Mouse (Mus musculus) c-Kit-negative CD71-positive TER-119-positive erythroid progenitor cells, embryonic 14.5 days (primary cell): ENCODE measurements at regions not wholly inside any gene's neighbourhood (a gene's known extent, or its start where the extent isn't known, plus 50 kb on each side); places are given as distances from the start of the nearest gene placed in this dataset.
"Not testable (repeated sequence)": the region's sequence is repeated elsewhere in the genome, so short reads cannot be mapped to it uniquely, and the experiment has no call there.

Source experiments
- DNase-seq: peaks from one replicate; pipeline ENCODE4 v3.0.0-alpha.2; 2013; ENCODE audit warnings: low read depth, low spot score

DNA sequence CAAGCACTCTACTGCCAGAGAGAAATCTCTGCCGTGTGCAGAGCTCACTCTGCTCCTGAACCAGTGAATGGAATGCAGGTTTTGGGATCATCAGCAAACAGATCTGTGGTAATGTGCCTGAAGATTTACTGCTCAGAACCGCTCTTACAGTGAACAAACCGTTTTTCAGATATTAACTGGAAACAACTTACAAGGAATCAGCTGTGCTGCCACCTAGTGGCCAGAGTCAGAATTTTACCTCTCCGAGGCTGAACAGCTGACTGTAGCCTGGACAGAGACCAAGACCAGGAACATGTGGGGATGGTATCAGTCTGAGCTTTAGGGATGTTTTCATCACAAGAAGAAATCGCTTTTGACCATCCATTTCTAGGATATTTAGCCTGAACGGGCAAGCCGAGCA, 65.3 kb downstream of the Gm15023 start:
- not testable (repeated sequence) for DNase-seq

DNA sequence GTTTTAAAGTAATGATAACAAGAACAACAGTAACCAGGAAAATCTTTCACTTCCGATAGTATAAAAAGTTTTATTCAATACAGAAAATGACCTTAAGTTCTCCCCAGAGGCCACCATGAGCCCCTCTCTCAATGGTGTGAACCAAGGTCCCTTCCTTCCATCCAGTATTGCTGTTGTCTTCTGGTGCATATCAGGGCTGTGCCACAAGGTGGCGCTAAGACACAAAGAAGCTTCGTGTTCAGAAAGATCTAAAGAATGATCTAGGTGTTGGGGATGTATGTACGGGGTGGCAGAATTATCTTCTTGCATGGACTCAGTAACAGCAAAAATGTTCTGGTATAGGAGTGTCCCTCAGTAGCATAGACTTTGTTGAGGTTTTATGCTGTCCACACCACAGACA, 66.6 kb downstream of the Gm15023 start:
- DNase-seq, result not testable (repeated sequence)

DNA sequence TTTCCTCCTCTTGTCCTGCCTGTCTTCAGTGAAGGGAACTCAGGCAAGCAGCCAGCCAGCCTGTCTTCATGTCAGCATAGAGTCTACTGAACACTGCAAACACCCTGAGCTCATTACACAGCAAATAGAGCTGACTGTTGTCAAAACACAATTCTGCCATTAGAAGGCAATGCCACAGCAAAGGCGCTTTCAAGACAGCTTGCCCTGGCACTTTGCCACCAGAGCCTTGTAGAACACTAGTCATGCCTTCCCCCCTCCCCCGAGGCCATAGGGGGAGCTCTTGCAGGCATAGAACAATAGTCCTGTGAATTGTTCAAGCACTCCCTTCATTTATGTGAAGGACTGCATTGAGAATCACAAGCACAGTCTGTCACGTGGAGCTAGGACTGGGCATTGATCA, 75.8 kb downstream of the Gm15023 start:
- DNase-seq, result no peak

DNA sequence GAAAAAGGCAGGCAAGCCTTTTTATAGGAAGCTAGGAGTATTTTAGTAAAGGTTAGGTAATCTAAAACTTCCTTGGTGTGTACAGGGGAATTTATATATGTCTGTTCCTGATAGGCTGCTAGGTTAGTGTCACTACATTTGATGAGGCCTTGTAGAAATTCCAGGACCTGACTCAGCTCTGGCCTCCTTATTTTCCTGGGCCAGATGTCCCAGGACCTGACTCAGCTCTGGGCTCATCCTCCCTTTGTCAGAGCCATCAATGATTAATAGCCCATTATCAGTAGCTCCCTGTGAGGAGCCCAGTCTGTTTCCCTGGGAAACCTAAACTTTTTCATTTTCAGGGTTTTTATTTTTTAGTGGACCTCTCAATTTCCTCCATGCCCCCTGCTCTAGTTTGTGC, 79.3 kb downstream of the Gm15023 start:
- no peak for DNase-seq

DNA sequence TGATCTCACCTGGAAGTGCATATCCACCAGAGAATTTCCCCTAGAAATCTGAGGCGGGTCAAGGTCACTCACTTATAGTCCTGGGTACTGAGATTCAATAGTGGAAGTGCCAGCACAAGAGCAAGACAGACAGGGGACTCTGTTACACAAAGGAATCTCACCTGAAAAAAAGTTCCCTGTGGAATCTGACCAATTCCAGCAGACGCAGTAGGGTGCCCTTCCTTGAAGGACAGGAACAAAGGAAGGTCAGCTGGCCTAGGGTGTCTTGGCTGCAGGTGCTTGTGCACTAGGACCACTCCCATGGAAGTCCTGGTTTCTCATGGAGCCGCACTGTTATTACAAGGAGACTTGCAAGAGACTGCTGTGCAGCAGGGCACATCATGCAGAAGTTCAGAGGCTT, 81.2 kb downstream of the Gm15023 start:
- no peak for DNase-seq

DNA sequence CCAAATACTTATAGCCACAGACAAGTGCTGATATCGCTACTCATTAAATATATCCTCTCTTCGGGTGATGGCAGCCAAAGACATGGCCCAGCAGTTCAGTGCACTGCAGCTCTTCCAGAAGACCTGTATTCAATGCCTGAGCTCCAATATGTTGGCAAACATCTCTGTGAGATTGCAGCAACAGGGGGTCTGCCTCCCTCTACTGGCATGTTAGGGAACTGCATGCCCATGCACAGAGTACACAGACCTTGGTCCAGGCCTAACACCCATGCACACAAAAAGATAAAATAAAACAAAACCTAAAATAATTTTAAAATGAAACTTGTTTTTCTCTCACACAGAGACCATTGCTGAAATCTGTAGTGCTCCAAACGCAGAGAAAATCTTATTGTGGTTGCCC, 82.1 kb upstream of the Zmat1 start:
- DNase-seq, result peak; percentile 3

DNA sequence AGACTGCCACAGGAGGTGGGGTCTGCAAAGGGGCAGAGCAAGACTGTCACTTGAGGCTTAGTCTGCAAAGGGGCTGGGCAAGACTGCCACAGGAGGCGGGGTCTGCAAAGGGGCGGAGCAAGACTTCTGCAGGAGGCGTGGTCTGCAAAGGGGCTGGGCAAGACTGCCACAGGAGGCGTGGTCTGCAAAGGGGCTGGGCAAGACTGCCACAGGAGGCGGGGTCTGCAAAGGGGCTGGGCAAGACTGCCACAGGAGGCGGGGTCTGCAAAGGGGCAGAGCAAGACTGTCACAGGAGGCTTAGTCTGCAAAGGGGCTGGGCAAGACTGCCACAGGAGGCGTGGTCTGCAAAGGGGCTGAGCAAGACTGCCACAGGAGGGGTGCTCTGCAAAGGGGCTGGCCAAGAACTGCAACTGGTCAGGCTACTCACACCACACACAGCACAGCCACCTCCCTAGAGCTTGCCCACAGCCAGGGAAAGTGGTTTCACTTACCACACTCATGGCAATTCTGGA, 78.1 kb upstream of the Zmat1 start:
- DNase-seq, result not testable (repeated sequence)

DNA sequence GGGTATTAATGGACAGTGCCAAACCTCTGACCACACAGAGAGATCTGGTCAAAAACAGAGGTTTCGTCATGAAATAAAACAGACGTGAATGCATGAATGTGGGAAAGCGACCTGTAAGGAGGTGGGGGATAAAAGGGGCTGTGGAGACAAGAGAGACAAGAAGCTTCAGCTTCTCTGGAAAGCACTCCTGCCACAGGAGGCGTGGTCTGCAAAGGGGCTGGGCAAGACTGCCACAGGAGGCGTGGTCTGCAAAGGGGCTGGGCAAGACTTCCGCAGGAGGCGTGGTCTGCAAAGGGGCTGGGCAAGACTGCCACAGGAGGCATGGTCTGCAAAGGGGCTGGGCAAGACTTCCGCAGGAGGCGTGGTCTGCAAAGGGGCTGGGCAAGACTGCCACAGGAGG, 77.6 kb upstream of the Zmat1 start:
- not testable (repeated sequence) for DNase-seq

DNA sequence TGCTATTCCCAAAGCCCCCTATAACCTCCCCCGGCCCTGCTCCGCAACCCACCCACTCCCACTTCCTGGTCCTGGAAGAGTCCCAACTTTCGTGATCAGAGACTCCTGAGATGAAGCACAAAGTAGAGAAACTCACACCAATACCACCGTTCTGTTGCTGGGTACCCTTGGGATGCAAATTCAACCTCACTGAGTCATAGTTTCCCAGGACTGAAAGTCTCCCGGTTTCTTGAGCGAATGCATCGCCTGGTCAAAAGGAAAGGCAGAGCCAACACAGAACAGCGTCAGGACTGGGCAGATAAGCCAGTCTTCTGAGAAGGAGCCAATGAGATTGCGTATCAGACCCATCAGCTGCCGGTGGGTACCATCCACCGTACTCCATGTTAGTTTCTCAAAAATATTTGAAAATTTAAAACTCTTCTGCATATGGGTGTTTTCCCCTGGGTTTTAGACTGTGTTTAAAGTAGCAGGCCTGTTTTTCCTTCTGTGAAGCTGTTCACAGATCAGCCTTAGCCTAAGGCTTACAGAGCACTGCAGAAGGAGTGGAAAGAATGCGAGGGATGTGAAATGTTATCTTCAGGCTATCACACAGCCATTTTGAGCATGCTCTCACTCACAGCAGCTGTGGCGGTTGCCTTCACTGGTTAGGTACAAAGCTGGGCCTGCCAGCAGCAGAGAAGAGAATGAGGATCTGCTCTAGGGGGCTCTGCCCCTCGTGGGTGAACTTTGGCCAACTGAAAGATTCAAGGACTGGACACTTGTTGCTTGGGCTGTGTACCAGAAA, 77.0 kb upstream of the Zmat1 start:
- DNase-seq, result not testable (repeated sequence)

DNA sequence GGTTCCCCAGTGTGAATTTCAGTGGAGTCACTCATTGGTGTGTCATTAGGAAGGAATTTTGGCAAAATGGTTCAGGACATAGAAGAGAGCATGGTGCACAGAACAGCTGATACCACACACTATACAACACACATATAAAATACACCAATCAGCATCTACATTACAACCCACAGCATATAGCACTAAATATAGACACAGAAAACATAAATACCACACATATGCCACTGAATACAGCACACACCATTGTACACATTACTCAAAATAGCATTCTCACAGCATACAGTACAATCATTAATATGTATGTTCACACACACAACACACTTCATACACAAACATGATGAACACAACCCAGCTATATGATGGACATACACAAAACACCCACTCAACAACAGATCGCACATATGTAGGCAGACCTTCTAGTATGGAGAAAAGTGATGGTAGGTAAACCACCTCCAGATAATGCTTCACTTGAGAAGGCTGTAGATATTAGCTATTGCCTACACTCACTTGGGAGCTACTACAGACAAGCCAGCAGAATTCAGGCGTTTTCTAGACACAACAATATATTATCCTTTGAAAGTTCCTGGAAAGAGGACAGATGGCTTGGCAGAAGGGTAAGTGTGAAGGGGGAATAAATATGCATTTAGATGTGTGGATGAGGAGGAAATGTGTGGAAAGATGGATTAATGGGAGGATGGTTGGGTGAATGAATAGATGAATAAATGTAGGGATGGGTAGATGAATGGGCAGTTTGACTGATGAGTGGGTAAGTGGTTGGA, 71.6 kb upstream of the Zmat1 start:
- no peak for DNase-seq

DNA sequence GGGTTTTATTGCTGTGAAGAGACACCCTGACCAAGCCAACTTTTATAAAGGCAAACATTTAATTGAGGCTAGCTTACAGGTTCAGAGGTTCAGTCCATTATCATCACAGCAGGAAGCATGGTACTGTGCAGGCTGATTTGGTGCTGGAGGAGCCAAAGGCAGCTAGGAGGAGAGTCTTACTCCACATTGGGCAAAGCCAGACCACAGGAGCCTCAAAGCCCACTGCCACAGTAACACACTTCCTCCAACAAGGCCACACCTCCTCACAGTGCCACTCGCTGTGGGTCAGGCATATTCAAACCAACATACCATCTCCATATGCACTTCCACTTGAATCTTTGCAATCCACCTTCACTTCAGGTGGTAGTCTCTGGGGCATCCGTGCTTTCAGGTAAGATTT, 70.4 kb upstream of the Zmat1 start:
- no peak for DNase-seq

DNA sequence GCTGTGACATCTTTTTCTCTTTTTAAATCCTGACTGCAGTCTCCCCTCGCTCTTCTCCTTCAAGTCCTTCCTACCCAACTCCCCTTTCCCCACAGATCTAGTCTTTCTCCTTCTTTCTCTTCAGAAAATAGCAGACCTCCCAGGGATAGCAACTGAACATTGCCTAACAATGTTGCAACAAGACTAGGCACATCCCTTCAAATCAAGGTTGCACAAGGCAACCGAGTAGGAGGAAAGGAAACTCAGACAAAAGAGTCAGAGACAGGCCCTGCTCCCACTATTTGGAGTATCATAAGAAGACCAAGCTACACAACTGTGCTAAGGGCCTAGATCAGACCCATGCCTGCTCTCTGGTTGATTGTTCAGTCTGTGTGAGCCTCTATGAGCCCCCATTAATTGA, 66.9 kb upstream of the Zmat1 start:
- DNase-seq, result no peak

DNA sequence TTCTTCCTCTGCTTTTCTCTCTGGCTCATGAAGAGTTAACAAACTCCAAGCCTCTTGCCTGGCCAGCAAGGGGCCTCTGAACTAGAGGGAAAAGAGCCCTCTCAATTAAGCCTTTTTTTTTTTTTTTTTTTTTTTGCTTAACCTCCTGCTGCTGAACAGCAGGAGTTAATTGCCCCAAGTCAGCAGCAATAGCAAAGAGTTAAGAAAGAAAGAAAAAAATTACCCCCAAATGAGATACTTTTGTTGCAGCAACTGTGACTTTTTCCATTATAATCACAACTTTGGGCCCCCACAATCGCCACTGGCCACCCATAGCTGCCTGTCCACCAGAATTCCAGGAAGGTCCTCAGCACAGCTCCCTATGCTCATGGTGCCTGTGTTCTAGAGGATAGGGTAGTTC, 60.4 kb upstream of the Zmat1 start:
- DNase-seq, result no peak

DNA sequence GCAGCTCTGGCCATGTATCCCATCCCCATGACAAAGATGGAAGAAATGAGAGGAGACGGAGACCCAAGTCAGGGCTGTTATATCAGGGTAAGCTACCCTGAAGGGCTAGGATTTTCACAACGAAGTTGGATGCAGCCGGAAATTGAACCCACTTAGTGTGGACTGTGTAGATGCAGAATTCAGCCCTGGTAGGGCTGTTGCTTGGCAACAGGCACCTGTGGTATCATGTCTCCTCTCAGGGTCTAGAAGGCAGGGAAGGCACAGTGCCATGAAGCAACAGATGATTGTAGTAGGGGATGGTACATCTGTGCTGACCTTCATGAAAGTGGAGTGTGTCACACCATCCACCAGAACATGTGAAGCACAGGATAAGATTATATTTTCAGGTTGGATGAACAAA, 51.2 kb upstream of the Zmat1 start:
- DNase-seq, result no peak

DNA sequence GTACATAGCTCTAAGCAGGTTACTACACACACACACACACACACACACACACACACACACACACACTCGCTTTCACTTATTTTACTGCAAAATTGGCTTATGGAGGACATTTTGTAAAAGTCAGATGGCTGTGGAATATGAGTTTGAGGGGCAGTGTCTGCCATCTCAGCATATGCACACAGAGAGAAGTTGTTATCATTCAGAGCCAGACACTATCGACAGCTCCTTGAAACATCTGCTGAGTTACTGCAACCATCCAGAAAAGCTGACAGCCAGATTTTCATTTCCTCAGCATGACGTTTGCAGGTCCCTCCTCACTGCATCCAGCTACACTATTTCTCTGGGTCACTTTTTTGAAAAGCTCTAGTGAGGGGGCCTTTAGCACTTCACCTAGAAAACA, 49.9 kb upstream of the Zmat1 start:
- DNase-seq, result no peak
